Mouse (Mus musculus) bone marrow macrophage, adult 2 months (primary cell): Measurements from ENCODE around the gene Stat3.

Source experiments
- CTCF ChIP-seq: IDR thresholded peaks from 2 replicates; pipeline ENCODE4 v1.5.1; 2012; ENCODE audit warnings: low read depth, mild to moderate bottlenecking, low read length, moderate library complexity
- POLR2A ChIP-seq: IDR thresholded peaks from 2 replicates; pipeline ENCODE4 v1.6.1; 2012; ENCODE audit warnings: mild to moderate bottlenecking, low read depth, low read length, borderline replicate concordance

DNA sequence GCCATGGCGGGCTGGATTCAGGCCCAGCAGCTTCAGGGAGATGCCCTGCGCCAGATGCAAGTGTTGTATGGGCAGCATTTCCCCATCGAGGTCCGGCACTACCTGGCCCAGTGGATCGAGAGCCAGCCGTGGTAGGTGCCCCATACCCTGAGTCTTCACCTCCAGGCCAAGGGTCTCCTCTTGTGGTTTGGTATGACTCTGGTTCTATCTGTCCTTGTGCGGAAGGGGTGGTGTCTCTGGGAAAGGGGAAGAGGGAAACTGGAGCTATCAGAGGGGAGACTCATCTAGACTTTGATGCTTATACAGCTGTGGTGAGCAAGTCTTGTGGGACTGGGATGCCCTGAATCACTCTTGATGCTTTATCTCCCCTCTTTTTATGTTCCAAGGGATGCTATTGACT is 78.0 kb downstream of the Stat3 start:
- TF ChIP-seq POLR2A (no peak), CTCF (no peak)
